In genomic region chr3:159883325-159883724, GRCm38 (mm10) we compare ENCODE assay signal across 19 mouse cellular contexts. TPM values are rescaled to one million over a fixed set of nuclear protein-coding genes. Genes with fewer than 3 reads are reported as not detected.
DNase-seq lines count a peak whose midpoint lies in the region; ATAC-seq lines count a peak whose summit lies in the region.
"Had no signal": no experiment of that assay in that cellular context is flagged by ENCODE, and none has a peak within 500 bp of the region (broad histone marks: within the 10 kb centered on the region; RNA-seq: fewer than 3 reads in every experiment).

No protein-coding gene starts in this region.

- no peaks in the 10 kb centered on the region for H3K9me3 ChIP-seq in forebrain, embryonic 10.5 days
- H3K9me3 ChIP-seq in forebrain, embryonic 16.5 days (ENCODE audit: control insufficient read depth, low read length) = no peaks in the 10 kb centered on the region
- no peaks in the 10 kb centered on the region for H3K9me3 ChIP-seq in heart, embryonic 10.5 days
- H3K9me3 ChIP-seq: hindbrain, embryonic 10.5 days; limb, embryonic 15.5 days had no signal

- H3K27ac ChIP-seq in forebrain, embryonic 10.5 days = 0 out of 2 replicates have a peak overlapping the region, but pooled peaks have one; percentile 30
- no peak overlapping the region for H3K27ac ChIP-seq in forebrain, embryonic 16.5 days (ENCODE audit: low read length)
- H3K27ac ChIP-seq in heart, embryonic 10.5 days = no peak overlapping the region
- H3K27ac ChIP-seq: gastrocnemius, adult 2 months; hindbrain, embryonic 10.5 days; hindbrain, postnatal 0 days; limb, embryonic 15.5 days; stomach, postnatal 0 days had no signal

- no peak for ATAC-seq in forebrain, embryonic 16.5 days
- ATAC-seq: activated CD4-positive, CD25-positive, alpha-beta regulatory T cell, adult 4 months; hindbrain, postnatal 0 days; intestine, postnatal 0 days; liver, postnatal 0 days; midbrain, embryonic 16.5 days had no signal

- no peak overlapping the region for H3K9ac ChIP-seq in forebrain, embryonic 16.5 days (replicated peaks; ENCODE audit: low read depth, low read length)
- H3K9ac ChIP-seq: limb, embryonic 15.5 days; liver, postnatal 0 days had no signal

- peaks cover 50% of the 10 kb centered on the region for H3K4me1 ChIP-seq in forebrain, embryonic 10.5 days
- H3K4me1 ChIP-seq in forebrain, embryonic 16.5 days (replicated peaks; ENCODE audit: control insufficient read depth, insufficient read depth, low read length) = peaks cover 16% of the 10 kb centered on the region
- peaks cover 22% of the 10 kb centered on the region for H3K4me1 ChIP-seq in heart, embryonic 10.5 days

- H3K27me3 ChIP-seq in forebrain, embryonic 10.5 days (ENCODE audit: poor library complexity, severe bottlenecking) = peaks cover 5% of the 10 kb centered on the region; the same call in 1 of the 2 replicates
- H3K27me3 ChIP-seq in forebrain, embryonic 16.5 days (replicated peaks; ENCODE audit: control insufficient read depth, insufficient read depth, low read length) = no peaks in the 10 kb centered on the region
- no peaks in the 10 kb centered on the region for H3K27me3 ChIP-seq in heart, embryonic 10.5 days (ENCODE audit: insufficient read depth, poor library complexity, severe bottlenecking)
- H3K27me3 ChIP-seq: limb, embryonic 15.5 days had no signal

- no peak overlapping the region for H3K4me3 ChIP-seq in forebrain, embryonic 10.5 days
- H3K4me3 ChIP-seq in forebrain, embryonic 16.5 days (replicated peaks; ENCODE audit: low read length) = no peak overlapping the region
- H3K4me3 ChIP-seq in heart, embryonic 10.5 days = no peak overlapping the region
- H3K4me3 ChIP-seq: gastrocnemius, adult 2 months; hindbrain, embryonic 10.5 days; limb, embryonic 15.5 days had no signal

- peaks cover 4% of the 10 kb centered on the region; the same call in 1 of the 2 replicates for H3K36me3 ChIP-seq in forebrain, embryonic 10.5 days (replicated peaks)
- no peaks in the 10 kb centered on the region for H3K36me3 ChIP-seq in forebrain, embryonic 16.5 days (ENCODE audit: control insufficient read depth, insufficient read depth)
- H3K36me3 ChIP-seq in heart, embryonic 10.5 days = peaks cover 7% of the 10 kb centered on the region; the same call in 1 of the 2 replicates
- H3K36me3 ChIP-seq: limb, embryonic 15.5 days had no signal

- DNase-seq in forebrain, embryonic 10.5 days (ENCODE audit: extremely low spot score, low spot score) = no peak
- peak; percentile 12 to 22 for DNase-seq in heart, postnatal 10 days
- no peak for DNase-seq in heart, embryonic 10.5 days (ENCODE audit: low spot score)
- DNase-seq in 3134 (ENCODE audit: extremely low read depth, insufficient read length, low spot score) (peak; percentile 15), NIH3T3 (ENCODE audit: low read depth) (peak; percentile 43)
- no peak for DNase-seq in cerebellum, adult 9-10 months
- DNase-seq: cerebellum, adult 18-20 months; gastrocnemius, adult 2 months; liver, postnatal 0 days; lung, postnatal 14 days; right cerebral cortex, postnatal 4 days had no signal

- intact Hi-C loops in heart, postnatal 10 days (cut with DNase I) = no loop called here

- no peak overlapping the region for H3K4me2 ChIP-seq in forebrain, embryonic 16.5 days (ENCODE audit: low read length)
- H3K4me2 ChIP-seq: limb, embryonic 15.5 days had no signal

- 27% methylated on average over 2 of the region's 2 CpGs for WGBS in forebrain, embryonic 10.5 days
- WGBS in forebrain, embryonic 16.5 days = 31% methylated on average over 2 of the region's 2 CpGs
- WGBS in heart, embryonic 10.5 days = 25% methylated on average over 2 of the region's 2 CpGs

RNA-seq across cellular contexts. Expression of gene Wls, which starts 43.9 kb away (rescaled TPM):
- 111 and 114 TPM in 2 replicates for polyA plus RNA-seq in forebrain, embryonic 10.5 days (2016; fragmentation: Nextera tagmentation; extraction: Ambion mirVana)
- polyA plus RNA-seq in forebrain, embryonic 16.5 days (2015; fragmentation: Nextera tagmentation; extraction: Ambion mirVana) = 34.6 and 42.8 TPM in 2 replicates
- 10 to 100 TPM; 77.9 to 87.8 TPM for total RNA-seq in heart, postnatal 10 days (2021)
- polyA plus RNA-seq in heart, embryonic 10.5 days (2016; fragmentation: Nextera tagmentation; extraction: Ambion mirVana) = 135 and 139 TPM in 2 replicates

Comparison
In these comparisons a context has a peak if more than half of its experiments do, and no peak if none do; other contexts are left out.
1. DNase-seq: peak in heart, postnatal 10 days (2 of 2), 3134 (single experiment) and NIH3T3 (single experiment); none in forebrain, embryonic 10.5 days (single experiment), heart, embryonic 10.5 days (single experiment) and cerebellum, adult 9-10 months (single experiment).